Mouse (Mus musculus): ENCODE measurements around the gene Dapl1.

The Dapl1 gene

DNA sequence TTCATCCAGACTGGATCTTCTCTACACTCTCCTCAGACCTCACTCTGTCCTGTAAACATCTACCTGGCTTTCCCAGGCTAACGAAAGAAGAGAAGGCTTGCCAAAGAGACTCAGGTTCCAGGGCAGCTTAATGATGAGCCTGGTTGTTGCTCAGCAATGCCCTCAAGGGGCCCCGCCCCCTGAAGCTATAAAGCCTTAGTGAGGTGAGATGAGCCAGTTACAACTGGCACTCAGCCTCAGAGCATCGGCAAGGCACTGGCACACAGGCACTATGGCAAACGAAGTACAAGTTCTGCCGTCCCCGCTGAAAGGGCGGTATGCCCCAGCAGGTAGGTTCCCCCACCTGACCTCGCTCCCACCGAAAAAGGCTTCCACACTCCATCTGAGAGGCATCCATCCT lies at the start of gene Dapl1:
Gene Dapl1, plus strand, starts transcription at position 216 of the 400 bp plus-strand sequence.
- DNase-seq (ENCODE audit: low read depth, low spot score) = no peak

DNA sequence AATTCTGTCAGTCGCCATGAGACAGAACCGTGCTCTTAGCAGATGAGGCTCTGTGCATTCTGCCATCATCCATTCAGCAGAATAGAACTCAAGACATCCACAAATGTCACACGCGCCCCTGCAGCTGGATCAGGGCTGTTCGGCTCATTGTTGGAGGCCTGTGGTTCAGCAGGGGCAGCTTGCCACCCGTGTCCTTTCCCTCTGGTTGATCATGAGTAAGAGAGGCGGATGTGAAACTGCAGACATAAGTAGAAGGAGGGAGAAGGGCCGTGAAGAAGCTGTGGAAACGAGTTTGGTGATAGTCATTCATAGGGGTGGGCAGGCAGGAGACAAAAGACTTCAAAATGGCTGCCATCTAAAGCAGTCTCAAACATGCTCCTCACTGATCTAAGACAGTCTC lies 49.6 kb upstream of the Dapl1 start:
- no peak for DNase-seq (ENCODE audit: low read depth, low spot score)

DNA sequence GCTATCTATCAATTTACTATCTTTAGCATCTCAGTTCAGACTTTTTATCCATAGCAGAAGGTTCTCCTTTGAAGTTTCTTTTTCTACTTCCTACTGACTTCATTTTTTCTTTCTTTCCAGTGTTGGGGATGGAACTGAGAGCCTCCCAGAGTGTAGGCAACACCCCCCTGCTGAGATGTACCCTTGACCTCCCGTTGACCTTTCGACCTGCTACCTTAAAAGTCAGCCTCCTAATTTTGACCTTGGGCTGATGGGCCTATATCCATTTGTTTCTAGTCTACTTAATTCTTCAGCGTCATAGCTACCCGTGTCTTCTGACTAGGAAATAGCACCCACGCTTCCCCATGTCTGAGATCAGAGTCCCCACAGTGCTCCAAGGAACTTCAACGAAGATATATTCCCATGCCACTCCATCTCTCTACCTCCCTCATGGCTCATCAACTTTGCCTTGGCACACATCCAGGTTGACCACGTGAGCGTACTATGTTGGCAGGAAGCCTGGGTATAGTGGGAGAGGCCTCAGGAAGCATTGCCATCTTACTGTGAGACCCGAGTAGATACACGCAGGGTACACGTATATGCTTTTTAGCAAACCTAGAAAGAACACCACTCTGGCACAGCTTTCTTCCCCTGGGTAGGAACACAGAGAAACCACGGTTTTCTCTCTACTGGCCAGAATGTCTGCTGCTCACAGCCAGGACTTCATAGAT lies 46.6 kb upstream of the Dapl1 start:
- DNase-seq (ENCODE audit: low read depth, low spot score) = peak; percentile 77

DNA sequence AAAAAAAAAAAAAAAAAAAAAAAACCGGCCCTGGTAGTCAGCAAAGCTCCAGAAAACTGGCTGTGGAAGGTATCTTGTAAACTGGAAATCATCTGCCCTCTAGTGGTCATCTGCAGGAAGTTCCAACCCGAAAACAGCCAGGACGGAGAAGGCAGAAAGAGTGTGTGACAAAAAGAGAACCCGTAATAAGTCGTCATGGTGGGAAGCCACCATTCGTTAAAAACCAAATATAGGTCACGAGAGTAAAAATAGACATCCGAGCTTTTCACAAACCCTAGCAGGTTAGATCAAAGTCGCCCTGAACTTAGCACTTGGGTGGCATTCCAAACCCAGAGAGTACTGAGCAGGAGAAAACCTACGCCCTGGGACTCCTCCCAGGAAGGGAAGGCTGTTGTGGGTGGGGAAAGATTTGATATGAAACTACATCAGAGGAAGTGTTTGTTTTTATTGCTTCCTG lies 45.9 kb upstream of the Dapl1 start:
- DNase-seq (ENCODE audit: low read depth, low spot score) = peak; percentile 88

DNA sequence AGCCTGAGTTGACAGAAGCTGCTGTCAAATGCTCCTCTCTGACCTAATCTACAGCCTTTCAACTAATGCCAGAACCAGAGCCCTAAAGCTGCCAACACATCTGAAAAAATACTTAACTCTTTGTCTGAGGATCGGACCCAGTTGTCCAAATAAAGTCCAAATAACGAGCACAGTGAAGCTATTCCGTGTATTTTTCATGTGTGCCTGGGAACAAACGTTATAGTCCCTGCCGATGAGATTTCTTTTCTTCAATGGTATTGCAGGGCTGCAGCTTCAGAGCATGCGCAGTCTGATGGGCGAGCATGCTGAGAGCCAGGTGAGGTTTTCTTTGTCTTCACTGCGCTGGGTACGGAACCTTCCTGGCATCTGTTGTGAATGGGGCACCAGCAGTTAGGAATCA lies 44.6 kb upstream of the Dapl1 start:
- DNase-seq (ENCODE audit: low read depth, low spot score) = no peak

DNA sequence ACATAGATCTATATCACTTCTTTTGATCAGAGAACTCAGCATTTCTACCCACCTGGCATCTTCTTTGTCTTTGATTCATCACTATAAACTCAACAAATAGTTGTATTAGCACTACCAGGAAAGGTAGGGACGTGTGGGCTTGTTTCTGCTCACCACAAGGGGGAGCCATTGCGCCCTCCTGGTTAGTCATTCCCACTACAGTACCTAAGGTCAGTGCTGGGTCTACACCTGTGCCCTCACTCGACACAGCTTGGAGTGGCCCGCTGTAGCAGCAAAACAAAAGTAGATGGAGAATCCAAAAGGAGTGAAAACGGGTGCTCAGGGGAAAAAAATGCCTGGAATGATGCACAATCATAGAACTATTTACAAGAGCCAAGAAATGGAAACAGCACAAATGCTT lies 44.0 kb upstream of the Dapl1 start:
- peak; percentile 73 for DNase-seq (ENCODE audit: low read depth, low spot score)

DNA sequence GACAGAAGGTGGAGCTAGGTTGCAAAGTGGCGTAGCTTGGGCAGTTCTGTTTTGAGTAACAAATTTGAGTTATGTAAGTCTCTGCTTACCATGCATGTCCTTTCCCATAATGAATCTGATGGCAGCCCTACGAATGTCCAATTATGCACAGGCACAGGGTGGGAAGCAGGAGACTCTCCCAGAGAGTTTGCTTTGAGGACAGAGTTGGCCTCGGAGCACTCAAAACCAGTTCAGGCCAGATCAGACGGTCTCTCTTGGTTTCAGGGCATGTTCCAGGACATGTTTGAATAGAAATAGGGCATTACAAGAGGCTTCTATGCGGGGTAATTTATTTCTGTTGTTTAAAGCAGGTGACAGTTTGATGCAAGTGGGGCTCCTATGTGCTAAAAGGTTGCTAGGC lies 42.8 kb upstream of the Dapl1 start:
- no peak for DNase-seq (ENCODE audit: low read depth, low spot score)

DNA sequence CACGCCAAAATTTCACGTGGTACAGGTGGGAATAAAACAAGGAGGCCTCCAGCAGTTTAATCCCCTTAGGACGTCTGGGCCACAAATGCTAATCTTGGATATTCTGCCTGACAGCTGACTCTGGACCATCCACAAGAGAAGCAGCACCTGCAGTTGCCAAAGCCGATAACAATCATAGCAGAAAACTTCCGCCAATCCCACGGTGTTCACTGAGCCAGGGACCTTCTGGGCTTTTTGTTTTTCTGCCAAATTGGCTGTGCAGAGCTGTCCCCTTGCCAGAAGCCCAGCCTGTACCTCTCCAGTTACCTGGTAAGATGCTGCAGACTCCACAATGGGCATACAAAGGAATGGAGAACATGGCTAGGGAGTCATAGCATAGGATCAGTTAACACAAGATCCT lies 37.8 kb upstream of the Dapl1 start:
- no peak for DNase-seq (ENCODE audit: low read depth, low spot score)

DNA sequence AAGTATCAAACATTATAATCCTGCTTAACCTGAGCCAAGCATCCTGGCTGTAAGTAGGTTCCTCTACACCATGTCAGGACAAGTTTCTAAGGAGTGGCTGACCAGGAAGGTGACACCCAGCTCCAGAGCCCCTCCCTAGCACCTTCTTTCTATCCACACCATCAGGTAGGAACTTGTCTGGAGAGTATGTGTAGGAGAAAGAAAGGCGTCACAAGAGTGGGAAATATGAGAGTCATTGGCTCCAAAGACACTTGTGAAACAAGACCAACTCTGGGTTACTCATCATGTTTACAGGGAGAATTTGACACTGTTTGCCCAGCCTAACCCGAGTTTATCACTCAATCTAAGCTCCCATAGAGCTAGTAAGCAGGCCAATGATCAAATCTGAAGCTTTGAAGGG lies 36.7 kb upstream of the Dapl1 start:
- no peak for DNase-seq (ENCODE audit: low read depth, low spot score)

DNA sequence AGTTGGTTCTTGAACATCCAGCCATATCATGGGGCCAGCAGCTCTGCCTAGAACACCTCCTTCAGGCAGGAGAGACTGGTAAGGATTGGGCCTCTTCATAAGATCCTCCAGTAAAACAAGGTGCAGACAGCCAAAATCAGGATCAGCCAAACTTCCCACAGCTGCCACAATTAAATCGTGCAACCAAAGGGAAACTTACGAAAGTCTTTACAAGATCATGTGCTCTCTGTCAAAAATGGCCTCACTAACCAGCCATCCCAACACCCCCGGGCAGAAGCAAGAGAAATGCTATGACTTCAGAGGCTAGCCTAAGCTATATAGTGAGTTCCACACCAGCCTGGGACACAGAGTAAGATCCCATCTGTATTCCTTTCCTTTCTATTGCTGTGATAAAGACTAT lies 35.9 kb upstream of the Dapl1 start:
- no peak for DNase-seq (ENCODE audit: low read depth, low spot score)

DNA sequence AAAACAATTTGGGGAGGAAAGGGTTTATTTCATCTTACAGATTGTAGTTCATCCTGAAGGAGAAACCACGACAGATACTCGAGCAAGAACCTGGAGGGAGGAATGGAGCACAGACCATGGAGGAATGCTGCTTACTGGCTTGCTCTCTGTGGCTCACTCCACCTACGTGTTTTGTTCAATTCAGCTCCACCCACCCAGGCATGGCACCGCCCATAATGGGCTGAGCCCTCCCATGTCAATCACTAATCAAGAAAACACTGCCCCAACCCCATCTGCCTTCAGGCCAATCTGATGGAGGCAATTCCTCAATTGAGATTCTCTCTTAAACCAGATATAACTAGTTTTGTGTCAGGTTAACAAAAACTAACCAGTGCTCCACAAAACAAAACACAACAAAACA lies 35.5 kb upstream of the Dapl1 start:
- DNase-seq (ENCODE audit: low read depth, low spot score) = peak; percentile 76

DNA sequence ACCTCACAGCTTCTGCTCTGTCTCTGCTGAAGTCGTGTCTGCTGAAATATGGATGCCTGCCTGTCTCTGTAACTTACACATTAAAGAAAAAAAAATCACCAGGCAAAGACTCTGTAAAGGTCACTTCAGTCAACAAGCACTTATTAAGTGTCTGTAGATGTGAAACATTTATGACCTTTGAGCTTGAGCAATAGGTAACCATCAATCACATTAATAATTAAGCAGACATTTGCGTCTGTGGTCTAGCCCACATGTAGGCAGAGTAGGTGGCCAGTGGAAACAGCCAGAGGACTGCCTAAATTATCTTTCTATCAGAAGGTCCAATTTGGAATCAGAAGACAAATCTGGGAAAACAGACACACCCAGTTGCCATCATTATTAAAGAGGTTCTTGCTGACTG lies 32.8 kb upstream of the Dapl1 start:
- no peak for DNase-seq (ENCODE audit: low read depth, low spot score)

DNA sequence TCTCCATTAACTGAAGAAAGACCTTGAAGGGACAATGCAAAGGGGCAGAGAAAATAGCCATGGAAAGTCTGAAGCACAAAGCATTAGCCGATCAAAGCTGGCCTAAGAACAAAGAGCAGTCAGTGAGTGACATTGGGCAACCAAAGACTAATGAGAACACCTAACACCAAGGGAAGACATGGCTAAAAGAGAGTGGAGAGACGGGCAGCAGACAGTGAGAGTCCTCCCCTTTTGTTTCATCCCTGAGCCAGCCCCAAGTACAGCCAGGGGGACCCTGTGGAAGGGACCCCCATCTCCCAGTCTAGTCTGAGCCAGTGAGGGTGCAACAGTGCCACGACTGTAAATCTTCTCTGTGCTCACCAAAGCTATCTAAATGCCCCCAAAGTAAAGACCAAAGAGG lies 32.4 kb upstream of the Dapl1 start:
- no peak for DNase-seq (ENCODE audit: low read depth, low spot score)

DNA sequence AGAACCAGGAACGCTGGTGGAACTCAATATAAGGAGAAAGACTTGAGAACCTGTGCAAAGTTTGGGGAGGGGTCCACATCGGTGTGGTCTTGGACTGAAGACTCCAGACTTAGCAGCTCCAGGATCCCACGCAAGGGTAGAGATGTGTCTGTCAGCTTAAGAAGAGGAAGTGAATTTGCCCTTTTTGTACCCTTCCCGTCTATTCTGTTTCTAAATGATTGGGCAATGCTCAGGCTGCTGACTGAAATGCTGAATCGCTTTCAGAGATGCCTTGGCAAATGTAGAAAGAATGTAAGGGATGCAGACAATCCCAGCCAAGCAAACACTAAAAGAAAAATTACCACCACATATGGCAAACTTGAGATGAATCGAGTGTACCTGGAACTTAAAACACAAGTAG lies 22.4 kb upstream of the Dapl1 start:
- DNase-seq (ENCODE audit: low read depth, low spot score) = no peak

DNA sequence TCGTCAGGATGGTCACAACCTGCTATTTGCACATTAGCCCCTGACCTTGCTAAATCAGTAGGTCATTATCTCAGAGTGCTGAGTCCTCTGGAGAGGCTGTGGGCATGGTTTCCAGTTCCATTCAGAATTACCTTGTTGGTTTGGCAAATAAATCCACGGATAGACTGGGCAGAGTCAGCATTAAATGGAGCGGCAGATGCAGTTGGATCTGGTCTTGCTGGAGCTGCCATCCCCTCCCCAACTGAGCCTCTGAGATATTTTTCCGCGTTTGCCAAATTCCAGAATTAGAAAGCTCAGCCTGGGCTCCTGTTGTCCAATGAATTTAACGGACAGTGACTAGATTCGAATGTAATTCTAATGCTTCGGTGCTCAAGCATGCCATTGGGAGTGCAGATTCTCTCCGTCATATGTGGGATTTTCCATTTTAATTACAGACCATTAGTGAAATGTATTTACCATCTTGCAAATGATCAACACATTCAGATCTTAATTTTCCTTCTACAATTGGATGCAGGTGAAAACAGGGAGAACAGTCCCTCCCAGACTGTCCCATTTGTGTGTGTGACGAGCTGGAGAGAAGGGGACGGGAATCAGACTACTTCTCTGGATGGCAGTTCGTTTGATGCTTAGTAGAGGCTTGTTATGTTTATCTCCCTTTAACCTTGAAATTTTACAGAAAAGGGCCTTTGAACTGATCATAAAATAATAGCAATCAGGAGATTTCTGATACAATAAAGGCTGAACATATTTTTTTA lies 20.8 kb upstream of the Dapl1 start:
- DNase-seq (ENCODE audit: low read depth, low spot score) = no peak

DNA sequence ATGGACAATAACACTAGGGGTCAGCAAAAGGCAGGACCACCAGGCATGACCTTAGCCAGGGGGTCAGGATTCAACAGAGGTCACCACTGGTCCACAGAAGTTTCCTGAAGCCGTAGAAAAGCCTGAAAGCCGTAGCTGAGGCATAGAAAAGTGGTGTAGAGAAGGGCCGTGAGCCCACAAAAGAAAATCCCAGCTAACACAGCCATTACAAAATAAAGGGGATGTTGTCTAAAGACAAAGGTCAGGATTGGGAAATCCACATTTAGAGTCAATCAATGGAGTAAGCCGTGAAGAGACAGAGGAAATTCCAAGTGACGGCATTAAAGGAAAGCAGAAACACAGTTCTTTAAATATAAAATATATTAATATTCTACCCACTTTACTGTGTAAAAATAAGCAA lies 18.8 kb upstream of the Dapl1 start:
- DNase-seq (ENCODE audit: low read depth, low spot score) = no peak

DNA sequence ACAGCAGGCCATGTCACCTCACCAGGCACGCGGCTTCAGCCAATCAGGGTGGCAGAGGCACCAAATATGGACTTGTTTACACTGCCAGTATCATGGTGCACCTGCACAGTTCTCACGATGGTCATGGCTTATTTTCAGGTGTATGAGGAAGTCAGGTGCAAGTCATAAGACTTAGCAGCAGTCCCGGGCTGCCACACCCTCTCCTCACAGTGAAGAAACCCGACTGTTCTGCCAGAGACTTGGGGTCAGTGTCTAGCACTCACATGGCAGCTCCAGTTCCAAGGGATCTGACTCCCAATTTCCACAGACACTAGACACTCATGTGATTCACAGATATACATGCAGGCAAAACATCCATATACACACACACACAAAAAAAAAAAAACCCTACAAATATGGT lies 18.1 kb upstream of the Dapl1 start:
- no peak for DNase-seq (ENCODE audit: low read depth, low spot score)

DNA sequence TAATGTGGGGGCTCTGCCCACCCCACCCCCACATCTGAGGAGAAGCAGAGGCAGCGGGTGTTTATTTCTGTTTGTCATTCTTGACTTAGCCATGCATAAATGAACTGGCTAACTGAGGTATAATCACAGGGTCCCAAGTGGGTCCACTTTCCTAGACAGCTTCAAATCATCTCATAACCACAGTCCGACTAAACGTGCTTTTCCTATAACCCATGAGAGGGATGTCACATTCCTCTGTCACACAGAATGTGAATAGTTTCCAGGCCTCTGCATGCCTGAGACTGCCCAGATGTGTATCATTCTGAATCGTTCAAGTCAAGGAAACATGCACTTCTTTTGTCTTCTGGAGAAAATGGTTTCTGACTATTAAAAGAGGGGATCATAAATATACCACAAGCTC lies 17.4 kb upstream of the Dapl1 start:
- DNase-seq (ENCODE audit: low read depth, low spot score) = no peak

DNA sequence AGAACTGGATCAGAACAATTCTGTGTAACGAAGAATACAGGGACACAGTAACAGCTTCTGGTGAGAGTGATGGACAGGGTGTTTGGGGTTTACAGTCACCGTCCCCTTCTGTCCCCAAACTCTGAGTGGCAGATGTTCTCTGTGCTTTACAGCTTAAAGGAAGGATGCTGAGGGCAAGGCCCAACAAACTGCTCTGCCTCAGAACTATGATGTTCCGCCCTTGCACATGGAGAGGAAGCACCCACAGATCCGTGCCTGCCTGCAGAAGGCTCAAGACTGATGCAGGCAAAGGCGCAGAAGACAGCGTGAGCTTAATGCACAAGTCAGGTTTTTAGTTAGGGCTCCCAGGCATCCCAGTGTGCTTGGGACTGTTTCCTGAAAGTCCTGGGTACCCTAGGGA lies 16.5 kb upstream of the Dapl1 start:
- DNase-seq (ENCODE audit: low read depth, low spot score) = no peak

DNA sequence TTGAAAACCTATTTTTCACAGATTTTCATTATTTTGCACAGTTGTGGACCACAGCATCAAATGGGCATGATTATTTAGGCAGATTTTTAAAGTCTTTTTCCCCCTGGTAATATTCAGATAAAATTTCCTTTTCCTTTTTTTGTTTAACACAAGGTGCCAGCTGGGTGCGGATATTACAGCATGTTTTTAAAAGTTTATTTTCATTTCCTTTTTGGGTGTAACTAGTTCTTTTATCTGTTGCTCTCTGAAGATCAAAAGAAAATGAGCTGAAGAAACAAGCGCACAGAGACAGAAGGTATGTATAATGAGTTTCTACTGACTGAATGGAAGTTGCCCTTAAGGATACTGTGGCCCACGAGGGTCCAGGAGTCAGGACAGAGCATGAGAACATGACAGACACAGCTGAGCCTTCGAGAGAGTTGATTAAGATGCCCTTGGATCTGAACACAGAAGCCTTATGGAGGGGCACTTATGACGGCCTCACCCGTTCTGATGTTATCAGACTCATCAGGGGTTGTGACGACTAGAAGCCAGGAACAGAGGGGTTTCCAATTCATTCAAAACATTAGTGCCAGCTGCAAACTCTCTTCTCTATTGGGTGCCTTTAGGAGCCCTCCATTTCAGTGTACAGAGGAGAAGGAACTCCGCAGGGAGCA lies 14.7 kb upstream of the Dapl1 start:
- no peak for DNase-seq (ENCODE audit: low read depth, low spot score)

DNA sequence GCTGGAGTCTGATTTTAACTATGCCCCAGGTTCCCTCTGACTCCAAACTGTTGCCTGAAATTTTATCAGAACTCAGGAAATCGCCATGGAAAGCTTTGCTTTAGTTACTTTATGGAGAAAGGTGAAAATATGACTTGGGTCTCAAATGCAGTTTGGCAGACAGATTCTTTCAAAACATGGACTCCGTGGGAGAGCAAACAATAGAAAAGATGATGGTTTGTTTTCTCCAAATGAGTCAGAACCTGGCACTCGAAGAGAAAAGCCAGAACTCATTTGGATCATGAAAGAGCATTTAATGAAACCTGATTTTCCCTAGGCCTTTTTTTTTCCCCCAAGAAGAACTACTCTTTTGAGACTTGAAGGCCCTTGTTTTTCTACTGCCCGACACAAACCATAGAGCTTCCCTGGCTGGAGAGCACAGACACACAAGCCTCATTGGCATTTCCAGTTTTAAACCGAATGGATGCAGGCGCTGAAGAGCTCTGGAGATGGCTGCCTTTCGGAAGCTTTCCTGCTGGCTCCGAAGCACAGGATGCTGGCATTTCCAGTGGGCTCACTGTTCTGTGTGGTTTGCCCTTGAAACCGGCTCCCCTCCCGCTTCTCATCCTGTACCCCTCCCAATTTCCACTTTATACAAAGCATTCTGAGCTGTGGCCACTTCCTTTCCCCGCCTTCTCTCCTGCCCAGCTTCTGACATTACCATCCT lies 14.0 kb upstream of the Dapl1 start:
- DNase-seq (ENCODE audit: low read depth, low spot score) = peak; percentile 54
